Mouse (Mus musculus) inflammation-experienced regulatory T-cells, adult 6 months (primary cell): ENCODE data around the gene Nrros. TPM values are rescaled to one million over a fixed set of nuclear protein-coding genes. Genes with fewer than 3 reads are reported as not detected.
A peak's percentile ranks its signal among the peaks of the same experiment; 100 is the strongest.

Source experiments
- ATAC-seq: one replicate; pipeline ENCODE4 v1.8.0; 2017
- polyA plus RNA-seq, 3 experiments: library from polyadenylated mRNA; unstranded; fragments of 100-300 nt; shearing (Covaris generic); gene quantifications; one replicate each; pipeline ENCODE4 v1.2.1; 2017

The Nrros gene
- 10 to 100 TPM; 42.7 to 71.0 (median 53.2) TPM for polyA plus RNA-seq

DNA sequence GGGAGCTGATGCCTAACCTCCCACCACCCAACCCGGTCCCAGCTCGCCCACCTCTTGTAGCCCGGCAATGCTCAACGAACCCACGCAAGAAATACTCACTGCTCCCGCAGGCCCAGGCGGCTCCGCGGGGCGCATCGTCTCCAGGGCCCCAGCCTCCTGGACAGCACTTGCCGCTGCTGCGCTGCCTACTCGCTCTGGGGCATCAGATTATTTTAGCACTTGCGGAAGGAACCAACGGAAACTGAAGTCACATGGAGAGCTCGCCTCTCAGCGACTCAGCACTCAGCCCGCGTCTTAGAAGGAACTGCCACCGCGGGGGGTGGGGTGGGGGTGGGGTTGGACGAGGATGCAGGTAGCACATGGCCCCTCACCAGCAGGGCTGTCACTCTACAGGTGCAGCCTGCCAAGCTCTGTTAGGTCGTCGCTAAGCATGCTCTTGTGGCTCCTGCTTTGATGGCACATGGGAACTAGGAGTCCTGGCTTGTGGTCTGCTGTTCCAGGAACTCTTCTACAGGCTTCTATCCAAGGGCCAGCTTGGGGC, at the start of gene Nrros:
Nrros (minus strand) TSS at position 314 of the 541 bp plus-strand sequence.
- peak; percentile 89 for ATAC-seq

DNA sequence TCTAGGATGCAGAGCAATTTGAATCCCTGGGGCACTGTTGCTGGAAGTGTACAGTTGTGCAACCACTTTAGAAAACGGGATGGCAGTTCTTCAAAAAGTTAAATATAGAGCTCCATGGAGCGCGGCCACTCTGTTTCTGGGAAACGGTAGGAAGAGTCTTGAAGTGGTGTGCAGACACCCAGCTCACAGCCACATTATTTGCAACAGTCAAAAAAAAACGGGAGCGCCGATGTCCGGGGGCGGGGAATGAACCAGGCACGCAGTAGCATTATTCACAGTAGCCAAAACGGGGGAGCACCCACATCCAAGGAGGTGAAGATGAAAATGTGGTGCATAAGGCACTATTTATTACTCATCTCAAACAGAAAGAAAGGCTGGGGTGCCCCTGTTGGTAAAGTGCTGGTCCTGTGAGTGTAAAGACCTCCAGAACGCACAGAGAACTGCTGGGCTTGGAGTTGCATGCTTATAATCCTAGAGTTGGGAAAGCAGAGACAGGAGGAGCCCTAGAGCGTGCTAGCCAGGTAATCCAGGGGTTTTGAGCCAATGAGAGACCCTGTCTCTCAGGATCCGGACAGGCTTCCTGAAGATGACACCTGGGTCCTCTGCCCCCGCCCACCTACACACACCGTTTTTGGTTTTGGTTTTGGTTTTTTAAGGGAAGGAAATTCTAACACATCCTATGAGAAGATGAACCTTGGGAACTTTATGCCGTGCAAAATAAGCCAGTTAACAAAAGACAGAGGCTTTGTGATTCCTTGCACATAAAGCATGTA, 49.6 kb upstream of the Nrros start:
- no peak for ATAC-seq

DNA sequence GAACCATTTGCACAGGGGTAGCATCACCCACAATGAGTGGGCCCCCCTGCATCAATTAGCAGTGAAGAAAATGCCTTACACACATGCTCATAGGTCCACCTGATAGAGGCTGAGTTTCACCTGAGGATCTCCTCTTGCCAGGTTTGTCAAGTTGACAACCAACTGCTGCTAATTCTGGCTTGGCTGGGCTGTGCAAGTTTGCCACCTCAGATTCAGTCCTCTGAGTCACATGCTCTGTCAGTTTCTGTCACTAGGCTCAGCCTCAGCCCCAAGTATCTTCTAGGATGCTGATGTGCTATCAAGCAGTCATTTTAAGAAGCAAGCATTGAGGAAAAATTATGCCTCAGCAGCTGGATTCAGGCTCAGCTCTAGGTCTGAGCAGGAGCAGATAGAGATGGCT, 48.8 kb upstream of the Nrros start:
- no peak for ATAC-seq

DNA sequence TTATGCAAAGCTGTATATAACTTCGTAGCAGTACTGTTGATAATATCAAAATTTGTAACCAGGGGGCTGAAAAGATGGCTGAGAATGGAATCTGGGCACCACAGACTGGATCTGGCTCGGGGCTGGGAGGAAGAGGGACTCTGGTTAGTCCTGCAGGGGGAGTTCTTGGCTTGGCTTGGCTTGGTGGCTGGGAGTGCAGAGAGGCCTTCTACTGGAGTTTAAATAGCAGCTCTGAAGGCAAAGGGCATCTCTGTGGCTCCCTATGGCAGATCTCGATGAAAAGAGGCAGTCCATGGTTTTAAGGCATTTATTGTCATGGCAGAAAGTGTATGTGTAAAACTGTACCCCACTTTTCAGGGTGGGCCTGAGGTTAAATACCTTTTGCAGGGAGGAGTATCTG, 39.5 kb upstream of the Nrros start:
- ATAC-seq = no peak

DNA sequence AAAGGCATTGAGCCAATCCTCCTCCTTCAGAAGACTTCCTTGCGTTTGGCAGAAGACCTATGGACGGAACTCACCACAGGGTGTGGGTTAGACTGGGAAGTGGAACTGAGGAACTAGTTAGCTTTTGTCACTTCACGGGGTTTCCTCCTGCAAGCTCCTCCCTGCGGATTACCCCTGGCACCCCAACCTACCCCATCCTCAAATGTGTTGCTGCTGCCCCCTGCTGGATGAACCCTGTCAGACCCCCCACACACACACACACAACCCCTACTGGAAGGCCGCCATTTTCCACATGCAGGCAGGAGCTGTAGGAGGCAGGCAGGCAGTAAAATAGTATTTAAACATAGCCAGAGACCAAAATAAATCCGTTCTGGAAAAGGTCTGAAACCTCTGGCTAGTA, 37.3 kb upstream of the Nrros start:
- ATAC-seq = peak; percentile 77

DNA sequence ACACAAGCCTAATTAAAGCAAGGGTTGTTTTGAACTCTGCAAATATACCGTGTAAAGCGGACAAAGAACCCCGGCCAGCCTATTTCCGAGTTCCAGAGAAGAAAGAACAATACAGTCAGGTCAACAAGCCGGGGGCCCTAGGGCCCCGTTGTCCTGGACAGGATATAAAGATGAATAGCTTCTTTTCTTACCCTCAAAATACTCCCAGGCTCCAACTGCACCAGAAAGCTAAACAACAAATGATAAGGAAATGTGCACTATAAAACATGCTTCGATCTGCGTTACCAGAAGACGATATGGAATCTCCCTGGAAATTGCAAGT, 35.6 kb upstream of the Nrros start:
- no peak for ATAC-seq

DNA sequence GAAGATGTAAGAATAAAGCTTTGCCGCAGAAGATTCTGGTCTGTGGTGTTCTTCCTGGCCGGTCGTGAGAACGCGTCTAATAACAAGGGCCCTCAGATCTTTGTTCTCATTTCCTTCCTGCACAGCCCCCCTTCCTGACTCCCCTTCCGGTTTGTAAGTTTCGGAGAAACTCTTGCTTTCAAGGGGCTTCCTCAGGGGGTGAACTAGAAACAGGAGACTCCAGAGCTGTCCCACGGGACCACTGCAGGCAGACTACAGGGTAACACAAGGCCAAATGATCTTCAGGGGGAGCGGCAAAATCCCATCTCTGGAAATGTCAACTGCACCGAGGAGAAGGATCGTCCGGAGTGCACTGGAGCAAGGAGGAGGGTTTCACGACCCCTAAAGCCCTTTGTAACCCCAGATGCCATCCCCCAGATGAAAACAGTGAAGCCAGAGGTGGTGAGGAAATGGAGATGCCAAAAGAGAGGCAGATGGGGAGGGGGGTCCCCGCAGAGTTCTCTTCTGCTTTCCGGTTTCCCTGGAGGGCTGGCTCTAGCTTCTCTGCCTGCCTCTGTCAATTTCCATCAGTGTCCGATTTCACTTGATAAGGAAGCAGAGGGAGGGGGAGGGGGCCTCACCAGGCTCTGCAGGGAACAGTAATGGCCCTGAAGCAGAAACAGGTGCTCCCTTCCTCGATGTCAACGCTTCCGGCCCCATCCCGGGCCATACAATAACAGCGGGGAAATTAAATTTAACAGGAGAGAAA, 35.0 kb upstream of the Nrros start:
- ATAC-seq = peak; percentile 61

DNA sequence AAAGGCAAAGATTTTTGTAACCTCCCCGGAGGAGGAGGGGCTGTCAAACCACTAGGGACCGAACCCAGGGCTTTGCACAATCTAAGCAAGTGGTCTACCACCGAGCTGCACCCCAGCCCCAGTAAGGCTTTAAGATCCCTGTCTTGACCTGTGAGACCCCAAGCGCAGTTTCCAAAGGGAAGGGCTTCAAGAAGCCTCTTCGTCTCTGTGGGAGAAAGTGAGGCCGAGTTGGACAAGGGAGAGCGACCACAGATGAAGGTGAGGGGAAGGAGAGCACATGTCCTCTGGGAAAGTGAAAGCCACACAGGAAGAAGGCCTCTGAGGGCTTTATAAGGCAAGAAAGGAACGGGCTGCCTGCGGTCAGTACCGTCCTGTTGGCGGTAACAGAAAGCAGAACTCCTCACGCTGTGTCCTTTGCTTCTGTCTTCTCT, 24.6 kb upstream of the Nrros start:
- peak; percentile 73 for ATAC-seq

DNA sequence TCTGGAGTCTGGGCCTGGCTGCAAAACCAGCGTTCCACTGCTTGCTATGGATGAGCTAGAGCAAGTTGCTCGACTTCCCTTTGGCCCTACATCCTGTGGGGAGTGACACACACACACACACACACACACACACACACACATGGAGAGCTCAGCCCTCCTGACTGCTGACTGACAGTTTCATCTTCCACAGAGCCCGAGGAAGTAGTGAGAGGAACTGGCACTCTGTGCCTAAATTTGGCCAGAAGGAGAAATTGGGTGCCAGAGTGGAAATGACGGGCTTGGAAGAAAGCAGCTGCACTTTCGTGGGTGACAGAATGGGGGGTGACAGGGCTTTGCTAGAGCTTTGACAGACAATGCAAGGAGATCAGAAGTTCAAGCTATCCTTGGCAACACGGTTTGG, 23.7 kb upstream of the Nrros start:
- no peak for ATAC-seq

DNA sequence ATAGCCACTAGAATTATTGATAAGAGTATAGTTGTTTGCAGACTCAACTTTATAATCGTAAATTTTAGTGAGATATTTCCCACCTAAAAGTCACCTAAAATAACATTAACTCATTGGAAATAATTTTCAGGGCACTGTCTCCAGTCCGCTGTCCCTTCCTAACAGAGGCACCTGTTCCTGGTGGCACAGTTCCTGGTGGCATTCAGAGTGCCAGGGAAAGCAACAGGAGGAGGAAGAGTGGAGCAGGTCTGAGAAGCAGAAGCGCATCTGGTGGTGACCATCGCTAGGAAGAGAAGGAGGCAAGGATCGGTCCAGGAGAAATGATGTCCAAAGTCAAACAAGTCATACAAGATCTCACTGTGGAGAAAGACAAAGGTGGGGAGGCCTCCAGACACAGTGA, 20.7 kb upstream of the Nrros start:
- ATAC-seq = no peak

DNA sequence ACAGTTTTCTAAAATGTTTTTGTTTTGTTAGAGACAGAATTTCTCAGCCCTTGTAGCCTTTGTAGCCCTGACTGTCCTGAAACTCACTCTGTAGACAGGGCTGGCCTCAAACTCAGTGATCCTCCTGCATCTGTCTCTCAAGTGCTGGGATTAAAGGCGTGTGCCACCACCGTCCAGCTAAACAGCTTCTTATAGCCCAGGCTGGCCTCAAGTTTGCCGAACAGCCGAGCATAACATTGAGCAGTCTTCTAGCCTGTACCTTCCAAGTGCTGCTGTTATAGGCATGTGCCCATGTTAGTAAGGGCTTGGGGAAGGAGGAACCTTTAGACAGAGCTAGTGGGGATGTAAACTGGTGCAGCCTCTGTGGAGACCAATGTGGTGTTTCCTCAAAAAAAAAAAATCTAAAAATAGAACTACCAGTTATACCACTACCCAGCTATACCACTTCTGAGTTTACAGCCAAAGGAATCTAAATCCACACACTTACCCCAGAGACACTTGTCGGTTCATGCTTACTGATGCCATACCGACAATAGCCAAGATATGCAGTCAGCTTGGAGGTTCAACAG, 14.0 kb upstream of the Nrros start, which contains the start of gene Bex6:
Bex6 (plus strand) TSS at position 491 of the 569 bp plus-strand sequence.
- no peak for ATAC-seq

DNA sequence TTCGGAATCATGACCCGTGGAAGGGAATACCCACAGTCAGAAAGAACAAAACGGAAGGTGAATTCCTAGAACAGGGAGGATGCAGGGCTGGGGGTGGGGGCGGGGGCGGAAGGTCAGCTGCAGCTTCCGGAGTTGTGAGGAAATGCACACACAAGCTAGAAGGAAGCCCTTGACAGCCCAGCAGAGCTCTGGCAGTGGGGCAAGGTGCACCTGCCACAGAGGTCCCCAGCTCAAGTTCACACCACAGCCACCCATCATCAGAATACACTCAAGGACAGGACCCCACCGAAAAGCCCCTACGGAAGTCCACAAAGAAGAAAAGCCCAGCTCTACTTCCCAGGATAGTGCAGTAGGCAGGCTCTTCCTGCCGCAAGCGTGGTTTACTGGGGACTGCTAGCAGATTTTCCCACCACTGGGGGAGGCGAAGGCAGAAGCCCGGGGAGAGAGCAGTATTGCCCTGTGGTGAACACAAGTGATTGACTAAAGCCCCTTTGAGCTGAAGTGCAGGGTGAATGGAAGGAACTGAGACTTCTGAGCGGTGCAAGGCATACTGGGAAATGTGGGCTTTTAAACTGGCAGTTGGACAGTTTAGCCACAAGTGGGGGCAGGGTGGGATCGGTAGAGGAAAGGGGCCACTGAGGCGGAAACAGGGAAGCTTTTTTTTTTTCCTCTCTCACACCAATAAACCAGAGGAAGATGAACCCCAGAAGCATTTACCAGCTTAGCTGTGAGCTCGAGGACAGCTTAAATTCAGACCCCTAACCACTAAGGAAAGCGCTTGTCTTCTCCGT, 11.7 kb upstream of the Nrros start:
- ATAC-seq = peak; percentile 84

DNA sequence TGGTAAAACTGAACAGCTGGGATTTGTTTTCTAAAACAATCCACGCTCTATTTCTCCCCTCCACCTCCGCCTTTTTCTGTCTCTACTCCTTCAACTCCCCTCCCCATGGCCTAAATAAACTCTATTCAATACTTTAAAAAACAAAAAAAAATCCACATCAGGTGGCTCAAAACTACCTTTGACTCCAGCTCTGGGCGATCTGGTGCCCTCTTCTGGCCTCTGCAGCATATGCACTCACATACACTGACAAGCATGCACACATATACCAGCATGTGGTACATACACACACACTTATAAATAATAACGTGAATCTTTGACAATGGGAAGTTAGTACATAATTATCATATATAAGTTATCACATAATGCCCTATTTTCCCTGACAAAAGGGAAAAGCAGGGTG, 9.6 kb upstream of the Nrros start:
- no peak for ATAC-seq

DNA sequence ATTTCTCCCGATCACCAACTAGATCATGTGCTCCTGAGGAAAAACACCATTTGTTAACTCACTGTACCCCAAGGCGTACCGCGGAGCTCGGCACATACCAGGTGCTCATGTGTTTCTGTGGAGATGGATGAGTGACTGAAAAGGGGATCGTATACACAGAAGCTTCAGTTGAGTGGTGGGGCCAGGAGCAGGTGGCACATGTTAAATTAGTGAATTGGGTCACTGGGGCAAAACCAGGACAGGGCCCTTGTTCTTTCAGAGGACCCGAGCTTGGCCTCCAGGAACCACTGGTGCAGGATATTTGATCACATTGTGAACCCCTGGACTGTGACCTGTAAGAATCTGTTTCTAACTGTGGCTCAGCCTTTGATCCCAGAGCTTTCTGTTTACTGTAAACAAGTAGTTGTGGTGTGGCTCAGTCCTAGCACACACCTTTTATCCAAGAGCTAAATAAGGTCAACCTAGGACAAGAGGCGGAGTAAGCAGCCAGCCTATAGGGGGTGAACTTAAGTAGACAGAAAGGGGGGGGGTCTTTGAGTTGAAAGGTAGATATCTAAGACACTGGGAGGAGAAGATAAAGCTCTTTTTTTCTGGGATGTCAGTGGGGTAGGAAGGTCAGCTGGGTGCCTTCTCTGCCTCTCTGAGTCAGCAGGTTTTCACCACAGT, 9.1 kb upstream of the Nrros start:
- ATAC-seq = no peak

DNA sequence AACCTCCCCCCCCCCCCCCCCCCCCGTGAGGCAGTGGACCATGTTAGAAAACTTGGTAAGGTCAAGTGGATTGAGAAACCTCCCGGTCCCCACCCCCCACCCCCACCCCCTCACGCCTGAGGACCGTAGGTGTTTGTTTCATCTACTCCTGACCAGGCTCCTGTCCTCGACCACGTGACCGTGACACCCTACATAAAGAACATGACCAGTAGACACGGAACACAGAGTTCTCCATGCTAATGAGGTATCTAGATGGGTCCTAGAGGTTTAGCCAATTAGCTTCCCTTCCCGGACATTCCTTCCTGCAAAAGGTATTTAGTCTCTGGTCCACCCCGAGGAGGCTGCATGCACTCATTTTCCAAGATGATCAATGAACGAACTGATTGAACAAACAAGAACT, 8.0 kb upstream of the Nrros start:
- no peak for ATAC-seq

DNA sequence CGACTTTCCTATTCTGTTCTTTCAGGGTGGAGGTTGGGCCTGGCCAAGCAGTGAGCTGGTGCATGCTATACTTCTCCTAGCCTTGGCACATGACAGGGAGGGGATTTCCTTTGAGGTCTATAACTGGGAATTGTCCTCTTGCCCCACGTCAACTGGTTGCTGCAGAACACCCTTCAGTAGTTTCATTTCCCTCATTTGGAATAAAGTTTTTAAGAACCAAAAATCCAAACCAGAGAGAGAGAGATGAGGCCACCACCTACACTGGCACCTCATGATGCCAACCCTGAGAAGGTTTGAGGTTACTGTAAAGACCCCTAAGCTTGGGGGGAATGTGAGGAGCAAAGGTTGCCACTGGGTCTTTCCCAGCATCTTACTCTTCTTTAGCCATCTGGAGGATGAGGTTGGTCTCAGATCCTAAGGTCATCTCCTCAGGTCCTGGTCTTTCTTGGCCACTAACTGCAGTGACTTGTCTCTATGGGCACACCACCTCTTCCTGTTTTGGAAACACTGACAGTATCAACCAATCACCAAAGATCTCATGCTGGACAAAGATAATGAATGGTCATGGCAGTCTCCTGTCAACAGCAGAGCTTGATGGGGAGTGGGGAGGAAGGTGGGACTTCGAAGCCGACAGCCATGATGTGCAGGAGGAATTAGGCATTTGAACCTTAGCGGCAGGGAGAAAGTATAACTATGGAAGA, 5.8 kb upstream of the Nrros start:
- ATAC-seq = no peak

DNA sequence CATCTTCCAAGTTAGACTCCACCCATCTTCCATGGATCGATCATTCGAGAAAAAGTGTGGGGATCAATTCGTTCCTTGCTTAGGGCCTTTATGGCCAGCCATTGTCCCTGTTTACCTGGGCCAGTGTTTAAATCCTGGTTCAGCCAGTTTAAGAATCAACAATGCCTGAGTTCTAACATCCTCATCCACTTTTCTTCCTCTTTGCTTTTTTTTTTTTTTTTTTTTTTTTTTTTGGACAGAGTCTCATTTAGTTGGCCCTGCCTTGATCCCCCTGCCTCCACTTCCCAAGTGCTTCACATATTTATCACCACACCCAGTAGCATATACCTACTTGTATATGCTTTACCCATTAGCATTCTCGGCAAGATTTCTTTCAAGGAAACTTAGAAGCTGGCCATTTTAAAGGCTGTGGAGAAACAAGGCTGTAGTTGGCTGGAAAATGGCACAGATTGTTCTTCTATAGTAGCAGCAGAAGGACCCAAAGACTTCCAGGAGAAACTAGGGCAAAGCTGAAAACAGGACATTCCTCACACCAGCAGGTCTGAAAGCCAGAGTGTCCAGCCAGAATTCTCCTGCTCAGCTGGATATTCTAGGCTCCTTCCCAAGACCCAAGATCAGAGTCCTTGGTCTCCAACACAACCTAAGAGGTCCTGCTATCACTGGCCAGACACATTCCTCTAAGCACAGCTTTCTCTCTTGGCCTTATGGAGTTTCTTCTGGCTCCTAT, 2.6 kb upstream of the Nrros start:
- no peak for ATAC-seq

DNA sequence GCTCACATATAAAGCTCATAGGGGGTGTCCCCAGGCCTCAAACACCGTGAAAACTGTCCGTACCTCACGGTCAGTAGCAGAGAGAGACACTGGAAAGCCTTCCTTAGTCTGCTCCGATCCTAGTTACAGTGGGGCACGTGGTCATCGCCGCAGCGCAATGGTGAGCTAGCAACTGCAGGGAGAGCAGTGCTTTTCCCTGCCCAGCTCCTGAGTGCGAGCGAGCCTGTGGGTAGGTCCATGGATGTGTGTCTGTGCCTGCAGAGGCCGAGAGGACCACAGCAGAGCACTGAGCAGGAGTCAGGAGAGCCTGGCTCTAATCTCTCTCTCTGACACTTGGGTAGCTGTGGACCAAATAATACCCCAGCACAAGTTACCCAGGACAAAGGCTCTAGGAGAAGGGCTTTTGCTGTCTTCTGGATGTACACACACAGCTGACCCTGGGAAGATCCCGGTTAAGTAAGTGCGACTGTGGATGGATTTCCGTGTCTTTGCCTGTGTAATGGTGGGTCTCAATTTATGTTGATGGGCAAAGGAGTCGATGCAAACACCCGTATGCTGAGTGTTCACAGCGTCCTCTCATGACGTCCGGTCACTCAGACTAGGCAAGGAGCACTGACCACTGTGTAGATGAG, 882 bp downstream of the Nrros start:
- no peak for ATAC-seq

DNA sequence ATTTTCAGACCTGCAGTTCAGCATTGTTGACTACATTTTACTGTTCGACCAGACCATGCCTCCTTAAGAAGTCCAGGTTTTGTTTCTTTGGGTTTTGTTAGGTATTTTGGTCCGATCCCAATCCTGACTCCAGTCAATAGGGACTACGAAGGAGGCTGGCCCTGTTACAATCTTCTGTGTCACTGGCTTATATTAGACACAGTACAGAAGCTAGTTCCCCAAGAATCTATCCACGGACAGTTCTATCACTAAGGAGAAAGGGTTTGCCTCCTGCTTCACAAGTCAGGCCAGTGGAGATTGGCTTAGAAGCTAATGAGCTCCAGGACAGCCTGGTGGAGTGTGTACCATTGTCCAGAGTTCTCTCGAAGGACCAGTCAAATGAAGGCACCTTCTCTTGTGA, 1.5 kb downstream of the Nrros start:
- ATAC-seq = no peak

DNA sequence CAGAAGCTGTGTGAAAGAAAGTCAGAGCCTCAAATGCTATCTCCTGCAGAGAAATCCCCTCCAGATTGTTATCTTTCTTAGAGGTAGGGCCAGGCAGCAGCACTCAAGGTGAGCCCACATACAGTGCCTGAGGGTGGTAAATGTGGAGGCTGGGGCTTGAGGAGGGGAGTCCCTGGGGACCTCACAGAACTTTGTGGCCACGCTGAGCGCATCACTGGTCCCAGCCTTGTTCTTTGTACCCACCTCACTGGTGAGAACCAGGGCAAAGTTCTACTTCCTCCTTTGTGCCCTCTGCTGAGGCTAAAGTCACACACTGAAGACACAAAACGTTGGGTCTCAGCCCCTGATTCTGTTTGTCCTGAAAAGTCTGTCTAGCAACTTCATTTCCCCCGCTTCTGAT, 2.0 kb downstream of the Nrros start:
- peak; percentile 47 for ATAC-seq
